Mouse (Mus musculus) bone marrow, adult 2 months (tissue): ENCODE results near the gene Selenok. TPM values are rescaled to one million over a fixed set of nuclear protein-coding genes. Genes with fewer than 3 reads are reported as not detected.

ENCODE experiments used
- H3K27ac ChIP-seq: fragments of 200-500 bp; 2 replicates; pipeline ENCODE4 v1.5.1; 2012; ENCODE audit warnings: low read depth, mild to moderate bottlenecking, control low read depth, inconsistent platforms, low read length; ENCODE audit not compliant: control insufficient read depth, poor library complexity, insufficient read depth
- H3K4me1 ChIP-seq: fragments of 200-500 bp; 2 replicates; pipeline ENCODE4 v1.6.1; 2011; ENCODE audit warnings: low read length; ENCODE audit not compliant: control insufficient read depth, insufficient read depth
- H3K4me3 ChIP-seq: fragments of 200-500 bp; replicated peaks from 2 replicates; pipeline ENCODE3; 2011; ENCODE audit warnings: mild to moderate bottlenecking, low read depth, low read length, control low read depth; ENCODE audit not compliant: control insufficient read depth
- CTCF ChIP-seq: fragments of 200-500 bp; IDR thresholded peaks from 2 replicates; pipeline ENCODE4 v1.5.1; 2011; ENCODE audit warnings: low read length, control low read depth; ENCODE audit not compliant: control insufficient read depth, insufficient read depth
- POLR2A ChIP-seq: fragments of 200-500 bp; IDR thresholded peaks from 2 replicates; pipeline ENCODE4 v1.6.1; 2011; ENCODE audit warnings: low read depth, mild to moderate bottlenecking, control low read depth, low read length, borderline replicate concordance; ENCODE audit not compliant: control insufficient read depth
- WGBS: fragments of 180-500 bp; shearing (Covaris S2); methylation state at CpG from one replicate; pipeline ENCODE4 v1.1.7; 2018; 5-methylcytosine and 5-hydroxymethylcytosine counted together
- polyA plus RNA-seq: library from polyadenylated mRNA; stranded (reverse); fragments of >200 nt; gene quantifications from 2 replicates; pipeline ENCODE4 v1.2.4, GENCODE M21; 2011; ENCODE audit warnings: low replicate concordance; ENCODE audit not compliant: missing spikeins, insufficient read depth, insufficient read length

Gene Selenok
- polyA plus RNA-seq, result 45.0 and 46.1 TPM in 2 replicates

GRCm38 (mm10) chr14:29968075-29968821, at the start of gene Selenok:
Gene Selenok, plus strand, starts transcription at chr14:29968308.
- peak within 1 kb of the TSS; percentile 65 for H3K4me3 ChIP-seq
- no peaks in the 10 kb centered on the region; the same call in 1 of the 2 replicates for H3K4me1 ChIP-seq
- peak within 1 kb of the TSS; percentile 83 for H3K27ac ChIP-seq
- WGBS, result under 1% methylated on average over 49 of the region's 49 CpGs
- TF ChIP-seq CTCF (no peak), POLR2A (peak; percentile 89)

DNA sequence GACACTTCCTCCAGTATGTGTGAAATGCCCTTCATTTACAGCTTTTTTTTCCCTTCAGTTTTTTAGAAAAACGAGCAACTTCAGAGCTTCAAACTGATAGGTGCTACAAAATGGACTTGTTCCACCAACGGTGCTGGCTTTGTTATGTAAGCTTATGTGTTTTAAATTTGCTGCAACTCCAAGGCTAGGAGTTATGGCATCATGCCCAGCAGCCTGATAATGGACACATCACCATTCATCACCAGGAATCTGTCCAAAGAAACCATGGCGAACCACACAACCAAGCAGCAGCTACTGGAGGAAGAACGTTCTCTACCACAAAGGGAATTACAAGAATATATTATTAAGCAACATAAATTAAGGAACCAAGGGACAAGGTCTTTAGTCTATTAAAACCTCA, 39.1 kb upstream of the Selenok start:
- TF ChIP-seq CTCF (no peak), POLR2A (no peak)
- no peak overlapping the region for H3K27ac ChIP-seq
- H3K4me1 ChIP-seq, result no peaks in the 10 kb centered on the region
- 68% methylated on average over 4 of the region's 4 CpGs for WGBS
- H3K4me3 ChIP-seq, result no peak overlapping the region

- WGBS, result 66% methylated on average over 5 of the region's 5 CpGs
- Histone ChIP-seq H3K4me3 (no peak overlapping the region), H3K27ac (no peak overlapping the region), H3K4me1 (no peaks in the 10 kb centered on the region)
- TF ChIP-seq POLR2A (no peak), CTCF (no peak)
These were observed 32.6 kb upstream of the Selenok start for GRCm38 (mm10) chr14:29935516-29935915.

GRCm38 (mm10) chr14:29937466-29937865, 30.6 kb upstream of the Selenok start:
- Histone ChIP-seq H3K27ac (no peak overlapping the region), H3K4me1 (no peaks in the 10 kb centered on the region), H3K4me3 (no peak overlapping the region)
- 88% methylated on average over 15 of the region's 15 CpGs for WGBS
- TF ChIP-seq CTCF (no peak), POLR2A (no peak)

GRCm38 (mm10) chr14:29939600-29940312, 28.4 kb upstream of the Selenok start:
- 59% methylated on average over 20 of the region's 20 CpGs for WGBS
- Histone ChIP-seq H3K27ac (no peak overlapping the region), H3K4me1 (no peaks in the 10 kb centered on the region), H3K4me3 (no peak overlapping the region)
- TF ChIP-seq POLR2A (no peak), CTCF (no peak)

GRCm38 (mm10) chr14:29940313-29940812, 27.7 kb upstream of the Selenok start:
- no peak overlapping the region for H3K27ac ChIP-seq
- no peaks in the 10 kb centered on the region for H3K4me1 ChIP-seq
- 31% methylated on average over 10 of the region's 10 CpGs for WGBS
- TF ChIP-seq CTCF (no peak), POLR2A (no peak)
- no peak overlapping the region for H3K4me3 ChIP-seq

DNA sequence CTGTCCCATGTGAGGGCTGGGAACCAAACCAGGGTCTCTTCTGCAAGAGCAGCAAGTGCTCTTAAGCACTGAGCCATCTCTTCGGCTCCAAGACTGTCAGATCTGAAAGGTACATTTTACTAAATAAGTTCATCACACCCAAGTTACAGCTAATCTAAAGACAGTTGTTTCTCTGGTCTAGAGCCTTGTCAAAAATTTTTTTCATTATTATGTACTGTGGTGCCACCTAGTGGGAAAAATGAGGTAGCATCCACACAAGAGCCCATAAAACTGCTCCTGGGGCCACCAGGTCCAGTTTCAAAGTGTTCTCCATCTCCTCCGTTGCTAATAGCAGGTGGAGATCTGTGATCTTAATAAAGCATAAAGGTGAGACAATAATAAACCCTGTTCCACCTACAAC, 27.2 kb upstream of the Selenok start:
- Histone ChIP-seq H3K4me3 (no peak overlapping the region), H3K4me1 (no peaks in the 10 kb centered on the region), H3K27ac (no peak overlapping the region)
- WGBS, result 19% methylated on average over 2 of the region's 2 CpGs
- TF ChIP-seq CTCF, result no peak
- no peak for TF ChIP-seq POLR2A

- H3K4me3 ChIP-seq, result no peak overlapping the region
- TF ChIP-seq POLR2A, result no peak
- no peak for TF ChIP-seq CTCF
- H3K4me1 ChIP-seq, result no peaks in the 10 kb centered on the region
- H3K27ac ChIP-seq, result no peak overlapping the region
- WGBS, result 61% methylated on average over 5 of the region's 5 CpGs
These were observed 21.3 kb upstream of the Selenok start for GRCm38 (mm10) chr14:29946761-29947309.
